Mouse (Mus musculus) adrenal gland, postnatal 4 days (tissue): ENCODE results near the gene Trap1a. TPM values are rescaled to one million over a fixed set of nuclear protein-coding genes. Genes with fewer than 3 reads are reported as not detected.

Experiments
- total RNA-seq, 2 experiments: library from RNA; stranded (reverse); gene quantifications; 2 replicates each; pipeline ENCODE4 v1.2.3; 2021

Trap1a gene
- total RNA-seq, 2 experiments from 2014 or later, result not detected

Other genes with a start within 250 kb of the Trap1a start
- 10 to 100 TPM in 1 of 2 experiments, under 1 TPM in 1; 0.25 to 10.3 TPM for gene Serpina7, start 248.4 kb upstream of the Trap1a start, total RNA-seq
- not detected for gene 4930513O06Rik, start 247.4 kb upstream of the Trap1a start, total RNA-seq
- gene 4933428M09Rik, start 154.5 kb upstream of the Trap1a start, total RNA-seq, result not detected
- 10 to 100 TPM in 1 of 2 experiments, 1 to 10 TPM in 1; 9.1 to 10.4 TPM for gene Mum1l1, start 123.6 kb upstream of the Trap1a start, total RNA-seq
- gene D330045A20Rik, start 146.7 kb downstream of the Trap1a start, total RNA-seq, result 1 to 10 TPM in 1 of 2 experiments, under 1 TPM in 1; 0.98 to 1.2 TPM
- gene Rnf128, start 229.6 kb downstream of the Trap1a start, total RNA-seq, result 10 to 100 TPM; 22.7 to 26.2 TPM